Mouse (Mus musculus) heart, embryonic 13.5 days (tissue): ENCODE results near the gene Khdc1a. TPM values are rescaled to one million over a fixed set of nuclear protein-coding genes. Genes with fewer than 3 reads are reported as not detected.
"Not testable (repeated sequence)": the region's sequence is repeated elsewhere in the genome, so short reads cannot be mapped to it uniquely, and the experiment has no call there.

ENCODE experiments used
- ATAC-seq: fragments of 200-750 bp; cut with Nextera tagmentation; 2 replicates; pipeline ENCODE4 v1.8.0; 2017; ENCODE audit warnings: moderate TSS enrichment; ENCODE audit not compliant: insufficient number of reproducible peaks, low FRiP score, low TSS enrichment; ENCODE audit errors: extremely low read depth
- H3K27ac ChIP-seq: fragments of 300-500 bp; sonication (generic); replicated peaks from 2 replicates; pipeline ENCODE4 v1.5.1; 2015; ENCODE audit warnings: moderate library complexity, mild to moderate bottlenecking, inconsistent platforms
- H3K27me3 ChIP-seq: fragments of 300-500 bp; sonication (generic); replicated peaks from 2 replicates; pipeline ENCODE4 v1.6.1; 2015; ENCODE audit warnings: mild to moderate bottlenecking, inconsistent platforms
- H3K36me3 ChIP-seq: fragments of 300-500 bp; sonication (generic); 2 replicates; pipeline ENCODE4 v1.6.1; 2015; ENCODE audit warnings: mild to moderate bottlenecking, inconsistent platforms
- H3K4me1 ChIP-seq: fragments of 300-500 bp; sonication (generic); 2 replicates; pipeline ENCODE4 v1.6.1; 2015; ENCODE audit warnings: inconsistent platforms
- H3K4me2 ChIP-seq: fragments of 300-500 bp; sonication (generic); 2 replicates; pipeline ENCODE4 v1.6.1; 2015; ENCODE audit warnings: inconsistent platforms, mild to moderate bottlenecking, moderate library complexity
- H3K4me3 ChIP-seq: fragments of 300-500 bp; sonication (generic); 2 replicates; pipeline ENCODE4 v1.5.1; 2015; ENCODE audit warnings: moderate library complexity, mild to moderate bottlenecking, inconsistent platforms
- H3K9ac ChIP-seq: fragments of 300-500 bp; sonication (generic); 2 replicates; pipeline ENCODE4 v1.6.1; 2015; ENCODE audit warnings: inconsistent platforms, mild to moderate bottlenecking, moderate library complexity
- H3K9me3 ChIP-seq: fragments of 300-500 bp; sonication (generic); 2 replicates; pipeline ENCODE4 v1.6.1; 2016; ENCODE audit warnings: inconsistent platforms
- WGBS: fragments of 180-500 bp; shearing (Covaris S2); methylation state at CpG from one replicate; pipeline ENCODE4 v1.1.7; 2015; ENCODE audit warnings: mixed read lengths; 5-methylcytosine and 5-hydroxymethylcytosine counted together
- polyA plus RNA-seq: library from polyadenylated mRNA; unstranded; fragments of >200 nt; fragmentation: Nextera tagmentation; extraction: Ambion mirVana; gene quantifications from 2 replicates; pipeline ENCODE4 v1.2.1, GENCODE M21; 2015

Khdc1a gene
- polyA plus RNA-seq, 1 experiment from 2014 or later = 0.07 TPM

GRCm38 (mm10) chr1:21323996-21324574, 25.4 kb upstream of the Khdc1a start:
- no peak for ATAC-seq
- no peak overlapping the region for H3K27ac ChIP-seq
- peaks cover 7% of the 10 kb centered on the region; the same call in 1 of the 2 replicates for H3K9me3 ChIP-seq
- no peak overlapping the region for H3K9ac ChIP-seq
- no peak overlapping the region for H3K4me2 ChIP-seq
- no peaks in the 10 kb centered on the region for H3K27me3 ChIP-seq
- 81% methylated on average over 1 of the region's 1 CpGs for WGBS
- H3K4me1 ChIP-seq = no peaks in the 10 kb centered on the region
- H3K4me3 ChIP-seq = no peak overlapping the region
- H3K36me3 ChIP-seq = no peaks in the 10 kb centered on the region

GRCm38 (mm10) chr1:21324633-21325032, 24.8 kb upstream of the Khdc1a start:
- Histone ChIP-seq H3K27ac (no peak overlapping the region), H3K4me2 (no peak overlapping the region), H3K4me1 (no peaks in the 10 kb centered on the region), H3K27me3 (no peaks in the 10 kb centered on the region), H3K9me3 (peaks cover 7% of the 10 kb centered on the region; the same call in 1 of the 2 replicates), H3K36me3 (no peaks in the 10 kb centered on the region), H3K9ac (no peak overlapping the region), H3K4me3 (no peak overlapping the region)
- ATAC-seq = no peak
- 79% methylated on average over 1 of the region's 1 CpGs for WGBS

- 82% methylated on average over 7 of the region's 7 CpGs for WGBS
- H3K27ac ChIP-seq = no peak overlapping the region
- peaks cover 7% of the 10 kb centered on the region; the same call in 1 of the 2 replicates for H3K9me3 ChIP-seq
- H3K4me1 ChIP-seq = no peaks in the 10 kb centered on the region
- H3K36me3 ChIP-seq = no peaks in the 10 kb centered on the region
- H3K27me3 ChIP-seq = no peaks in the 10 kb centered on the region
- no peak overlapping the region for H3K4me3 ChIP-seq
- no peak for ATAC-seq
- no peak overlapping the region for H3K9ac ChIP-seq
- H3K4me2 ChIP-seq = no peak overlapping the region
These were observed 22.7 kb upstream of the Khdc1a start for GRCm38 (mm10) chr1:21326733-21327132.

GRCm38 (mm10) chr1:21331161-21331560, 18.3 kb upstream of the Khdc1a start:
- not testable (repeated sequence) for H3K4me2 ChIP-seq, H3K9ac ChIP-seq, ATAC-seq, H3K27me3 ChIP-seq, H3K36me3 ChIP-seq, H3K9me3 ChIP-seq, H3K27ac ChIP-seq, H3K4me1 ChIP-seq, H3K4me3 ChIP-seq

- Histone ChIP-seq H3K9ac (no peak overlapping the region), H3K4me1 (no peaks in the 10 kb centered on the region), H3K36me3 (no peaks in the 10 kb centered on the region), H3K4me2 (no peak overlapping the region), H3K9me3 (no peaks in the 10 kb centered on the region), H3K27ac (no peak overlapping the region), H3K4me3 (no peak overlapping the region), H3K27me3 (no peaks in the 10 kb centered on the region)
- no peak for ATAC-seq
- WGBS = 68% methylated on average over 16 of the region's 16 CpGs
These were observed 16.0 kb upstream of the Khdc1a start for GRCm38 (mm10) chr1:21333222-21333973.

GRCm38 (mm10) chr1:21335836-21336235, 13.6 kb upstream of the Khdc1a start:
- H3K4me3 ChIP-seq = no peak overlapping the region
- no peak overlapping the region for H3K9ac ChIP-seq
- H3K36me3 ChIP-seq = no peaks in the 10 kb centered on the region
- H3K9me3 ChIP-seq = no peaks in the 10 kb centered on the region
- no peak overlapping the region for H3K4me2 ChIP-seq
- no peak overlapping the region for H3K27ac ChIP-seq
- ATAC-seq = no peak
- H3K27me3 ChIP-seq = no peaks in the 10 kb centered on the region
- H3K4me1 ChIP-seq = no peaks in the 10 kb centered on the region

- Histone ChIP-seq H3K4me2 (no peak overlapping the region), H3K36me3 (no peaks in the 10 kb centered on the region), H3K27ac (no peak overlapping the region), H3K9ac (no peak overlapping the region), H3K4me3 (no peak overlapping the region), H3K4me1 (no peaks in the 10 kb centered on the region), H3K27me3 (no peaks in the 10 kb centered on the region), H3K9me3 (no peaks in the 10 kb centered on the region; the same call in 1 of the 2 replicates)
- WGBS = 89% methylated on average over 1 of the region's 1 CpGs
- ATAC-seq = no peak
These were observed 8.7 kb upstream of the Khdc1a start for GRCm38 (mm10) chr1:21340745-21341144.

GRCm38 (mm10) chr1:21344253-21344652, 5.2 kb upstream of the Khdc1a start:
- Histone ChIP-seq H3K4me2 (no peak overlapping the region), H3K36me3 (no peaks in the 10 kb centered on the region), H3K9ac (no peak overlapping the region), H3K9me3 (no peaks in the 10 kb centered on the region; the same call in 1 of the 2 replicates), H3K27me3 (no peaks in the 10 kb centered on the region), H3K4me3 (no peak overlapping the region), H3K27ac (no peak overlapping the region), H3K4me1 (no peaks in the 10 kb centered on the region)
- no peak for ATAC-seq
- 48% methylated on average over 4 of the region's 4 CpGs for WGBS

GRCm38 (mm10) chr1:21344752-21345151, 4.7 kb upstream of the Khdc1a start:
- not testable (repeated sequence) for H3K4me2 ChIP-seq, H3K4me1 ChIP-seq, H3K27ac ChIP-seq, H3K4me3 ChIP-seq, H3K9me3 ChIP-seq, H3K36me3 ChIP-seq, H3K27me3 ChIP-seq, H3K9ac ChIP-seq, ATAC-seq
- 71% methylated on average over 7 of the region's 7 CpGs for WGBS

GRCm38 (mm10) chr1:21368031-21368430, 18.6 kb downstream of the Khdc1a start, which contains the start of gene Khdc1c:
Gene Khdc1c (plus strand): TSS chr1:21368331.
- 63% methylated on average over 1 of the region's 1 CpGs for WGBS

GRCm38 (mm10) chr1:21383256-21383655, 33.8 kb downstream of the Khdc1a start, which contains the start of gene Khdc1b:
Gene Khdc1b (plus strand): TSS chr1:21383556.
- Histone ChIP-seq H3K36me3 (no peaks in the 10 kb centered on the region), H3K4me1 (no peaks in the 10 kb centered on the region; the same call in 1 of the 2 replicates), H3K9me3 (no peaks in the 10 kb centered on the region), H3K4me3 (no peak within 1 kb of the TSS), H3K27me3 (no peaks in the 10 kb centered on the region), H3K27ac (no peak within 1 kb of the TSS), H3K4me2 (no peak within 1 kb of the TSS), H3K9ac (no peak within 1 kb of the TSS)
- WGBS = 67% methylated on average over 1 of the region's 1 CpGs
- ATAC-seq = no peak

More at GRCm38 (mm10) chr1:21368031-21368430, 18.6 kb downstream of the Khdc1a start, which contains the start of gene Khdc1c:
- H3K27me3 ChIP-seq, H3K4me1 ChIP-seq, H3K9ac ChIP-seq, H3K36me3 ChIP-seq, H3K9me3 ChIP-seq, H3K27ac ChIP-seq, ATAC-seq, H3K4me3 ChIP-seq, H3K4me2 ChIP-seq: not testable (repeated sequence)
